Comparison of ENCODE assay signal across 17 mouse cellular contexts in genomic region chr6:137125433-137125832, GRCm38 (mm10). TPM values are rescaled to one million over a fixed set of nuclear protein-coding genes. Genes with fewer than 3 reads are reported as not detected.
DNase-seq lines count a peak whose midpoint lies in the region; ATAC-seq and TF ChIP-seq lines count a peak whose summit lies in the region.
"Had no signal": no experiment of that assay in that cellular context is flagged by ENCODE, and none has a peak within 500 bp of the region (broad histone marks: within the 10 kb centered on the region; RNA-seq: fewer than 3 reads in every experiment).

No protein-coding gene starts in this region.

- peak; percentile 50 for DNase-seq in adrenal gland, postnatal 14 days
- DNase-seq in adrenal gland, adult 18-20 months (ENCODE audit: low spot score in 2 of 2): no peak
- no peak for DNase-seq in kidney, postnatal 0 days (ENCODE audit: low spot score)
- no peak for DNase-seq in kidney, adult 2 months
- no peak for DNase-seq in lung, postnatal 25 days (ENCODE audit: low spot score)
- no peak for DNase-seq in liver, postnatal 0 days
- DNase-seq: cerebellum, adult 9-10 months; kidney, postnatal 14 days; lung, postnatal 36 days had no signal

- no peak for TF ChIP-seq POLR2A in kidney, adult 2 months (IDR thresholded peaks at IDR 0.05; ENCODE audit: low read depth, low read length)

- H3K4me3 ChIP-seq in kidney, postnatal 0 days (replicated peaks; ENCODE audit: low read depth, low read length): no peak overlapping the region
- H3K4me3 ChIP-seq in kidney, adult 2 months (ENCODE audit: insufficient read depth, low read depth, low read length): no peak overlapping the region
- no peak overlapping the region for H3K4me3 ChIP-seq in embryonic facial prominence, embryonic 15.5 days (replicated peaks)
- no peak overlapping the region for H3K4me3 ChIP-seq in stomach, embryonic 16.5 days (replicated peaks; ENCODE audit: low read length)
- H3K4me3 ChIP-seq in liver, postnatal 0 days (ENCODE audit: low read depth, low read length): no peak overlapping the region
- H3K4me3 ChIP-seq: forebrain, embryonic 15.5 days; hindbrain, embryonic 12.5 days; left cerebral cortex, adult 2 months; liver, embryonic 12.5 days; neural tube, embryonic 15.5 days had no signal

- H3K27me3 ChIP-seq in kidney, postnatal 0 days (ENCODE audit: insufficient read depth, low read length): no peaks in the 10 kb centered on the region
- no peaks in the 10 kb centered on the region for H3K27me3 ChIP-seq in kidney, adult 2 months (replicated peaks; ENCODE audit: control insufficient read depth, insufficient read depth, low read length)
- H3K27me3 ChIP-seq in embryonic facial prominence, embryonic 15.5 days: no peaks in the 10 kb centered on the region
- no peaks in the 10 kb centered on the region for H3K27me3 ChIP-seq in stomach, embryonic 16.5 days (ENCODE audit: control insufficient read depth, insufficient read depth, low read length)
- H3K27me3 ChIP-seq in liver, postnatal 0 days (ENCODE audit: insufficient read depth, low read length): no peaks in the 10 kb centered on the region
- H3K27me3 ChIP-seq: forebrain, embryonic 15.5 days; hindbrain, embryonic 12.5 days; liver, embryonic 12.5 days; neural tube, embryonic 15.5 days had no signal

- no peak for TF ChIP-seq CTCF in kidney, postnatal 0 days (IDR thresholded peaks at IDR 0.05; ENCODE audit: low read depth)
- TF ChIP-seq CTCF in kidney, adult 2 months (conservative IDR thresholded peaks at IDR 0.05; ENCODE audit: insufficient read depth, insufficient read length, low read depth, low read length): no peak
- no peak for TF ChIP-seq CTCF in liver, postnatal 0 days (IDR thresholded peaks at IDR 0.05; ENCODE audit: low read depth)

- H3K4me2 ChIP-seq in kidney, postnatal 0 days (ENCODE audit: low read length): no peak overlapping the region
- no peak overlapping the region for H3K4me2 ChIP-seq in embryonic facial prominence, embryonic 15.5 days (replicated peaks)
- H3K4me2 ChIP-seq in stomach, embryonic 16.5 days (ENCODE audit: low read depth, low read length): no peak overlapping the region
- no peak overlapping the region for H3K4me2 ChIP-seq in liver, postnatal 0 days (ENCODE audit: low read depth, low read length)
- H3K4me2 ChIP-seq: forebrain, embryonic 15.5 days; hindbrain, embryonic 12.5 days; liver, embryonic 12.5 days; neural tube, embryonic 15.5 days had no signal

- no peak for ATAC-seq in kidney, postnatal 0 days (replicated peaks; ENCODE audit: low FRiP score, low read depth)
- ATAC-seq in embryonic facial prominence, embryonic 15.5 days (ENCODE audit: insufficient number of reproducible peaks, low FRiP score, low TSS enrichment, low read depth): no peak
- no peak for ATAC-seq in stomach, embryonic 16.5 days (ENCODE audit: insufficient read depth, low FRiP score)
- ATAC-seq in liver, postnatal 0 days: no peak
- ATAC-seq: forebrain, embryonic 15.5 days; liver, embryonic 12.5 days; midbrain, embryonic 16.5 days had no signal

- no peak overlapping the region for H3K9ac ChIP-seq in kidney, postnatal 0 days (ENCODE audit: low read depth, low read length)
- no peak overlapping the region for H3K9ac ChIP-seq in embryonic facial prominence, embryonic 15.5 days
- no peak overlapping the region for H3K9ac ChIP-seq in stomach, embryonic 16.5 days (ENCODE audit: low read length)
- no peak overlapping the region for H3K9ac ChIP-seq in liver, postnatal 0 days (replicated peaks)
- H3K9ac ChIP-seq: forebrain, embryonic 15.5 days; hindbrain, embryonic 12.5 days; liver, embryonic 12.5 days; neural tube, embryonic 15.5 days had no signal

- no peak for TF ChIP-seq EP300 in liver, postnatal 0 days (IDR thresholded peaks at IDR 0.05; ENCODE audit: low read depth)

- 75% methylated on average over 9 of the region's 9 CpGs for WGBS in kidney, postnatal 0 days
- WGBS in kidney, adult 2 months: 81% methylated on average over 9 of the region's 9 CpGs
- 67% methylated on average over 9 of the region's 9 CpGs for WGBS in embryonic facial prominence, embryonic 15.5 days
- 49% methylated on average over 9 of the region's 9 CpGs for WGBS in stomach, embryonic 16.5 days
- 45% methylated on average over 9 of the region's 9 CpGs for WGBS in liver, postnatal 0 days (ENCODE audit: insufficient replicate concordance)

- H3K9me3 ChIP-seq in kidney, postnatal 0 days (replicated peaks; ENCODE audit: low read length): no peaks in the 10 kb centered on the region
- H3K9me3 ChIP-seq in embryonic facial prominence, embryonic 15.5 days (replicated peaks): no peaks in the 10 kb centered on the region
- no peaks in the 10 kb centered on the region for H3K9me3 ChIP-seq in stomach, embryonic 16.5 days (replicated peaks; ENCODE audit: control insufficient read depth, low read length)
- no peaks in the 10 kb centered on the region for H3K9me3 ChIP-seq in liver, postnatal 0 days (ENCODE audit: low read length)
- H3K9me3 ChIP-seq: forebrain, embryonic 15.5 days; hindbrain, embryonic 12.5 days; liver, embryonic 12.5 days; neural tube, embryonic 15.5 days had no signal

- H3K36me3 ChIP-seq in kidney, postnatal 0 days (ENCODE audit: insufficient read depth, low read length): no peaks in the 10 kb centered on the region
- no peaks in the 10 kb centered on the region for H3K36me3 ChIP-seq in kidney, adult 2 months (ENCODE audit: control insufficient read depth, insufficient read depth, low read length)
- no peaks in the 10 kb centered on the region for H3K36me3 ChIP-seq in embryonic facial prominence, embryonic 15.5 days
- no peaks in the 10 kb centered on the region for H3K36me3 ChIP-seq in stomach, embryonic 16.5 days (ENCODE audit: control insufficient read depth, insufficient read depth, low read length)
- no peaks in the 10 kb centered on the region for H3K36me3 ChIP-seq in liver, postnatal 0 days (replicated peaks; ENCODE audit: insufficient read depth, low read length)
- H3K36me3 ChIP-seq: forebrain, embryonic 15.5 days; hindbrain, embryonic 12.5 days; liver, embryonic 12.5 days; neural tube, embryonic 15.5 days had no signal

- peak overlapping the region; percentile 47; the same call in 1 of the 2 replicates for H3K27ac ChIP-seq in kidney, postnatal 0 days
- no peak overlapping the region for H3K27ac ChIP-seq in kidney, adult 2 months (ENCODE audit: insufficient read depth, low read depth, low read length)
- H3K27ac ChIP-seq in embryonic facial prominence, embryonic 15.5 days (replicated peaks): 0 out of 2 replicates have a peak overlapping the region, but pooled peaks have one; percentile 55
- H3K27ac ChIP-seq in stomach, embryonic 16.5 days (ENCODE audit: low read length): peak overlapping the region; percentile 88
- no peak overlapping the region for H3K27ac ChIP-seq in liver, postnatal 0 days (ENCODE audit: low read depth)
- H3K27ac ChIP-seq: forebrain, embryonic 15.5 days; hindbrain, embryonic 12.5 days; left cerebral cortex, adult 2 months; liver, embryonic 12.5 days; neural tube, embryonic 15.5 days had no signal

- H3K4me1 ChIP-seq in kidney, postnatal 0 days (replicated peaks; ENCODE audit: insufficient read depth, low read length): peaks cover 17% of the 10 kb centered on the region
- H3K4me1 ChIP-seq in kidney, adult 2 months (ENCODE audit: control insufficient read depth, insufficient read depth, low read length): no peaks in the 10 kb centered on the region
- peaks cover 15% of the 10 kb centered on the region for H3K4me1 ChIP-seq in embryonic facial prominence, embryonic 15.5 days
- peaks cover 16% of the 10 kb centered on the region for H3K4me1 ChIP-seq in stomach, embryonic 16.5 days (ENCODE audit: control insufficient read depth, insufficient read depth, low read length)
- H3K4me1 ChIP-seq in liver, postnatal 0 days (ENCODE audit: insufficient read depth): no peaks in the 10 kb centered on the region
- H3K4me1 ChIP-seq: forebrain, embryonic 15.5 days; liver, embryonic 12.5 days; neural tube, embryonic 15.5 days had no signal

RNA-seq across cellular contexts. Expression of gene Rerg, which starts 44.9 kb away (rescaled TPM):
- 103 and 108 TPM in 2 replicates for total RNA-seq in adrenal gland, postnatal 14 days (2021)
- 100 to 1,000 TPM in 1 of 2 experiments, 10 to 100 TPM in 1; 96.0 to 106 TPM for total RNA-seq in adrenal gland, adult 18-20 months (2021)
- 23.9 and 24.5 TPM in 2 replicates for polyA plus RNA-seq in kidney, postnatal 0 days (2015; fragmentation: Nextera tagmentation; extraction: Ambion mirVana)
- 6.0 and 6.9 TPM in 2 replicates for polyA plus RNA-seq in kidney, adult 2 months (2012; rRNA removed)
- 28.1 and 31.9 TPM in 2 replicates for polyA plus RNA-seq in embryonic facial prominence, embryonic 15.5 days (2015; fragmentation: Nextera tagmentation; extraction: Ambion mirVana)
- 29.9 and 32.1 TPM in 2 replicates for polyA plus RNA-seq in stomach, embryonic 16.5 days (2015; fragmentation: Nextera tagmentation; extraction: Ambion mirVana)
- polyA plus RNA-seq in liver, postnatal 0 days (2015; fragmentation: Nextera tagmentation; extraction: Ambion mirVana): 5.6 and 6.9 TPM in 2 replicates

Comparison
In these comparisons a context has a peak if more than half of its experiments do, and no peak if none do; other contexts are left out.
1. H3K27ac ChIP-seq: peak in kidney, postnatal 0 days (single experiment), embryonic facial prominence, embryonic 15.5 days (single experiment) and stomach, embryonic 16.5 days (single experiment); none in kidney, adult 2 months (single experiment) and liver, postnatal 0 days (single experiment).